Mouse (Mus musculus): ENCODE data around the gene Mkrn1.
"Not testable (repeated sequence)": the region's sequence is repeated elsewhere in the genome, so short reads cannot be mapped to it uniquely, and the experiment has no call there.

Mkrn1 gene

GRCm38 (mm10) chr6:39433174-39433573 is 12.9 kb upstream of the Mkrn1 start:
- in situ Hi-C loops (cut with MboI): no loop called here

DNA sequence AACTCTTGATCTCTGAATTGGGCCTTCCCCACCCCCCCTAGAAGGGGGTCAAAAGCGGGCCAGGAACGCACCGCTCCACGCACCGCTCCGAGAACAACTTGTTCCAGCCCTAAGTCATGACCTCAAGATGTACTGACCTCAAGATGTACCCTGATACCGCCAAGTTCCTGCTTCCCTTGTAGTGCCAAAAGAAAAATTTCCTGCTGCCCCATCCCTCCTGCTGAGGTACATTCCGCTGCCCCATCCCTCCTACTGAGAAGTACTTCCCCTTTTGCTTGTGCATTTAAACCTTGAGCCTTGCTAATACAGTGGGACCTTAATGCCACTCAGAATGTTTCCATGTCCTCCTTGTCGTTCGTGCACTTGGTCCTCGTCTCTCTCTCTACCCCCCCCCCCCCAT is 10.5 kb upstream of the Mkrn1 start:
- in situ Hi-C loops (cut with MboI): no loop called here

- in situ Hi-C loops (cut with MboI): no loop called here
These were observed 8.9 kb upstream of the Mkrn1 start for GRCm38 (mm10) chr6:39429007-39429788.

- in situ Hi-C loops (cut with MboI): no loop called here
These were observed 7.2 kb upstream of the Mkrn1 start for GRCm38 (mm10) chr6:39427276-39428003.

DNA sequence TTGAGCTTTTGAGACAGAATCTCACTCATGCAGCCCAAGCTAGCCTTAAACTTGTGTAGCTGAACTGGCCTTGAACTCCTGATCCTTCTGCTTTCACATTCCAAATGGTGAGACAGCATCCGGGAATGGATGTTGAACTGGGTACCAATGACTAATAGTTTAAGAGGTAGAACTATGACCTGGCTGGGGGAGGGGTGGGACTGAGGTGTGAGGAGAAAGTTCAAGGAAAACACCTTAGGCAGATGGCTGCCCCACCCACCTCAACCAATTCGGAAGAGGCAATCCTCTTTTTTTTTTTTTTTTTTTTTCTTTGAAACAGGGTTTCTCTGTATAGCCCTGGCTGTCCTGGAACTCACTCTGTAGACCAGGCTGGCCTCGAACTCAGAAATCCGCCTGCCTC is 6.5 kb upstream of the Mkrn1 start:
- in situ Hi-C loops (cut with MboI): no loop called here

GRCm38 (mm10) chr6:39425181-39425580 is 4.9 kb upstream of the Mkrn1 start:
- in situ Hi-C loops (cut with MboI): no loop called here

GRCm38 (mm10) chr6:39423686-39424085 is 3.4 kb upstream of the Mkrn1 start:
- in situ Hi-C loops (cut with MboI): no loop called here

DNA sequence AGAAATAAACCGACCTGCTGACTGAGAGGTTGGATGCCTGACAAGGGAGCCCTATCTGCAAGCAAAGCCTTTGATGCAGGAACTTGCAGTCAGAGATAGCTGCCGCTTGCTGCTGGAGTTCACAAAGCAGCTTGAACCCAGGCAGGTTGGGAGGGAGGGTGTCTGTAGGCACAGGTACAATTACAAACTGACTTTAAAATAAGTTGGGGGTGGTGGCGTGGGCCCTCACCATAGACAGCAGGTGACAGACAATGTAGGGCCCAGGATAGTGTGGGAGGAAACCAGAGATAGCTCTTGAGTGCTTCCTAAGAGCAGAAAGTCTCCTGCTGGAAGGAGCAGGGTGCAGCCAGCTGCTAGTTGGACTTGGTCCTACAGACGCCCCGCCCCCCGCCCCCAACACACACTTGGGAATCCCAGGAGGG is 2.9 kb upstream of the Mkrn1 start:
- in situ Hi-C loops (cut with MboI): no loop called here

- in situ Hi-C loops (cut with MboI): no loop called here
These were observed 605 bp upstream of the Mkrn1 start for GRCm38 (mm10) chr6:39420867-39421266.

GRCm38 (mm10) chr6:39419386-39419850 is 844 bp downstream of the Mkrn1 start:
- in situ Hi-C loops (cut with MboI): no loop called here

DNA sequence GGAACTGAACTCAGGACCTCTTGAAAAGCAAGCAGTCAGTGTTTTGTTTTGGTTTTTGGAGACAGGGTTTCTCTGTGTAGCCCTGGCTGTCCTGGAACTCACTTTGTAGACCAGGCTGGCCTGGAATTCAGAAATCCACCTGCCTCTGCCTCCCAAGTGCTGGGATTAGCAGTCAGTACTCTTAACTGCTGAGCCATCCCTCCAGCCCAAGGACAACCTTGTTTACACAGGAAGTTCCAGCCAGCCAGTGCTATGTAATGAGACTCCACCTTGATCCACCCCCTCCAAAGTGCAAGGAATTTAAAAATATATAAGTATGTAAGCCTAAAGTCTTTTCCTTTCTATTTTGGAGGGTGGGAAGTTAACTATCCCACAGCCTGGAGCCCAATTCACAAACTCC is 3.6 kb downstream of the Mkrn1 start:
- in situ Hi-C loops (cut with MboI): not testable (repeated sequence)

DNA sequence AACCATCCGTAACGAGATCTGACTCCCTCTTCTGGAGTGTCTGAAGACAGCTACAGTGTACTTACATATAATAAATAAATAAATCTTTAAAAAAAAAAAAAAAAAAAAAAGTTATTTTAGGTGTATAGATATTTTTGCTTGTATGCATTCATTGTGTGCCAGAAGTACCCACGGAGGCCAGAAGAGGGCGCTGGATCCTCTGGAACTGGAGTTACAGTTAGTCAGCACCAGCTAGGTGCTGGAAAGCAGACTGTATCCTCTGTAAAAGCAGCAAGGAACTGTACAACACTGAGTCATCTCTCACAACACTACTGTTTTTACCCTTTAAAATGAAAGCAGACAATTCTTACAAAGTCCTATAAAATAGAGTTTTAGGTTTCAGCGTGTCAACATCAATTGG is 4.5 kb downstream of the Mkrn1 start:
- in situ Hi-C loops (cut with MboI): no loop called here

- in situ Hi-C loops (cut with MboI): no loop called here
These were observed 6.2 kb downstream of the Mkrn1 start for GRCm38 (mm10) chr6:39414106-39414505.

DNA sequence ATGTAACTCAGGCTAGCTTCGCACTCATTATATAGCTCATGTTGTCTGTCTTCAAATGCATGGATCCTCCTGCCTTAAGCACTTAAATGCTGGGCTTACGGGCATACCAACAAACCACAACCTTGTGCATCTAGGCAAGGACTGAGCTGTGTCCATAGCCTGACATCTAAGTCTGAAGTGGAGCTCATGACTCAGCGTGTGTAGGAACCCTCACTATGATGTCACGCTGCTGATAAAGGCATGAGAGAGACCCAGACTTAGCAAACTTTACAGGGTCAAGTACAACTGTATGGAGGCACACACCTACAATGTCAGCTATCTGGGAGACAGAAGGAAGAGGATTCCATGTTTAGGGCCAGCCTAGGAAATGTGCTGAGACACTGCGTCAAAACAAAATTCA is 13.8 kb downstream of the Mkrn1 start:
- in situ Hi-C loops (cut with MboI): no loop called here

DNA sequence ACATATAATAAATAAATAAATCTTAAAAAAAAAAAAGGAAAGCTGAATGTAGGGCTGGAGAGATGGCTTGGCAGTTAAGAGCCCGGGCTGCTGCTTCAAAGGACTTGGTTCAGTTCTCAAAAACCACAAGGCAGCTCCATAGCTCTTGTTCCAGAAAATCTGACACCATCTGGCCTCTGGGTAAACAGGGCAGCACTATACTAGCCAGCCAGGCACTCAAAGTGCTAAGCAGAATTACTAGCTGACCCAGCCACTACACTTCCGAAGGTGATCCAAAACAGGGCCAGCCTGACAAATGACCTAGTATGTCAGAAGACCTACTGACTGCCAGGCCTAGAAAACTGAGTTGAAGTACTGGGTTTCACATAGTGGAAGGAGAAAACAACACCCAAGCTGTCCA is 17.1 kb downstream of the Mkrn1 start:
- in situ Hi-C loops (cut with MboI): no loop called here

DNA sequence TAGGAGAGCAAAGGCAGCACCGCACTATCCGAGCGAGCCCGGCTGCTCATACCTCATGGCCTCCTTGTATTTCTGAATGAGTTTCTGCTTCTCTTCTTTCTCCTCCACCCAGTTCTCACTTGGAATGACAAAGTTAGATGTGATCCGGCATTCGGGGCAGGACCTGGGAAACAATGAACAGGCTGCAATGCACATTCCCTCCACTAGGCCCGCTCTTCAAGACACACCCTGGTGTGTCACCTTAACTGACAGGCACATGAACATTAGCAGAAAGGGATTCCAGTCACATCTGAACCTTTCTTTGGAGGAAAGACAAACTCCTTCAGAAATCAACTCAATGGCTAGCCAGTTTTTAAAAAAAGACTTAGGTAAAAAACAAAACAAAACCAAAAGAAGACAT is 19.9 kb downstream of the Mkrn1 start:
- in situ Hi-C loops (cut with MboI): no loop called here

GRCm38 (mm10) chr6:39398342-39398741 is 21.9 kb downstream of the Mkrn1 start:
- in situ Hi-C loops (cut with MboI): no loop called here

DNA sequence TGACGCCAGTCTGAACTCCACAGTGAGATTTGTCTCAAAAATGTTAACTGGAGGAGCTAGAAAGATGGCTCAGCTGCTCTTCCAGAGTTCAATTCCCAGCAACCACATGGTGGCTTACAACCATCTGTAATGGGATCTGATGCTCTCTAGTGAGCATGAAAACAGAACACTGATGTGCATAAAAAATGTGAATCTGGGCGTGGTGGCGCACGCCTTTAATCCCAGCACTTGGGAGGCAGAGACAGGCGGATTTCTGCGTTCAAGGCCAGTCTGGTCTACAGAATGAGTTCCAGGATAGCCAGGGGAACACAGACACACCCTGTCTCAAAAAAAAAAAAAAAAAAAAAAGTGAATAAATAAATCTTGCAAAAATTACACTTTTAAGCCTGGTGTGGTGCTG is 23.2 kb downstream of the Mkrn1 start:
- in situ Hi-C loops (cut with MboI): no loop called here

- in situ Hi-C loops (cut with MboI): no loop called here
These were observed 24.3 kb downstream of the Mkrn1 start for GRCm38 (mm10) chr6:39395916-39396315.

- in situ Hi-C loops (cut with MboI): no loop called here
These were observed 24.8 kb downstream of the Mkrn1 start for GRCm38 (mm10) chr6:39395471-39395870.

DNA sequence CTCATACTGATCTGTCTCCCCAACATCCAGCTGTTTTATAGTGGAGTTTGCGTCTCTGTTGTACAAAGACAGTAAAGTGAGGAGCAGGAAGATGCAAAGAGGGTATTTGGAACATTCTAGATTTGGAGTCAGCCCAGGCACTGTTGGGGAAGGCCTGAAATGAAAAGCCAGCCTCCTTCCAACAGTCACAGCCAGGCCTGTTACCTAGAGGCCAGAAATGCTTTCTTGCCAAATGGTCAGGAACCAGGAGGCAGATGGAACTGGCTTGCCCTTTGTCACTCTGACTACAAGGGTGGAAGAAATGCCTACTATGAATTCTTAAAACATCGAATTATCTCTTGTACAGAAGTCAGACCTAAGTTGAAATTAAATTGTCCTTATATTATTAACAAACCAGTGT is 30.3 kb downstream of the Mkrn1 start:
- in situ Hi-C loops (cut with MboI): no loop called here

- in situ Hi-C loops (cut with MboI): no loop called here
These were observed 39.0 kb downstream of the Mkrn1 start, which contains the start of gene Rab19 for GRCm38 (mm10) chr6:39381125-39381880. Rab19 (plus strand) TSS chr6:39381175.

- in situ Hi-C loops (cut with MboI): no loop called here
These were observed 40.0 kb downstream of the Mkrn1 start for GRCm38 (mm10) chr6:39380276-39380675.

Measured in mature B cell (primary cell).